In genomic region chr5:26904324-26905041, GRCm38 (mm10) we compare ENCODE assay signal across 8 mouse cellular contexts.
A peak's percentile ranks its signal among the peaks of the same experiment; 100 is the strongest.
DNase-seq lines count a peak whose midpoint lies in the region; ATAC-seq and TF ChIP-seq lines count a peak whose summit lies in the region.

No protein-coding gene starts in this region.

- H3K4me1 ChIP-seq in ES-Bruce4 (ENCODE audit: control insufficient read depth, insufficient read depth, low read length) = peaks cover 2% of the 10 kb centered on the region
- H3K4me1 ChIP-seq in forebrain, embryonic 15.5 days = peaks cover 31% of the 10 kb centered on the region
- H3K4me1 ChIP-seq in hindbrain, embryonic 16.5 days (ENCODE audit: control insufficient read depth, insufficient read depth, low read depth, low read length) = peaks cover 19% of the 10 kb centered on the region
- H3K4me1 ChIP-seq in midbrain, embryonic 16.5 days (ENCODE audit: control insufficient read depth, insufficient read depth, low read length) = peaks cover 16% of the 10 kb centered on the region

- intact Hi-C loops in left cerebral cortex, postnatal 36 days (cut with DNase I) = no loop called here

- peak overlapping the region; percentile 64 for H3K4me2 ChIP-seq in forebrain, embryonic 15.5 days (replicated peaks)
- H3K4me2 ChIP-seq in hindbrain, embryonic 16.5 days (ENCODE audit: low read length) = peak overlapping the region; percentile 69
- H3K4me2 ChIP-seq in midbrain, embryonic 16.5 days (ENCODE audit: low read length) = peak overlapping the region; percentile 61

- no peak for TF ChIP-seq EP300 in ES-Bruce4 (IDR thresholded peaks at IDR 0.05; ENCODE audit: insufficient read depth, low read depth, low read length)

- peak; percentile 93 for ATAC-seq in forebrain, embryonic 15.5 days (replicated peaks)
- ATAC-seq in hindbrain, embryonic 16.5 days = peak; percentile 91
- peak; percentile 90 for ATAC-seq in midbrain, embryonic 16.5 days

- DNase-seq in cerebellum, adult 11 months = peak; percentile 74
- peak; percentile 15 to 44 for DNase-seq in left cerebral cortex, postnatal 36 days (ENCODE audit: low spot score in 2 of 2)
- peak; percentile 36 for DNase-seq in telencephalon, adult 2 months (ENCODE audit: low read depth, low spot score)
- no peak for DNase-seq in Muller cell, postnatal 12 days (ENCODE audit: inconsistent ontology term)

- no peak overlapping the region for H3K27ac ChIP-seq in ES-Bruce4 (ENCODE audit: insufficient read depth, low read length)
- peak overlapping the region; percentile 50 for H3K27ac ChIP-seq in forebrain, embryonic 15.5 days (replicated peaks)
- peak overlapping the region; percentile 68 for H3K27ac ChIP-seq in hindbrain, embryonic 16.5 days (ENCODE audit: low read depth, low read length)
- H3K27ac ChIP-seq in midbrain, embryonic 16.5 days (ENCODE audit: low read length) = peak overlapping the region; percentile 80

- no peaks in the 10 kb centered on the region for H3K9me3 ChIP-seq in ES-Bruce4 (replicated peaks; ENCODE audit: control insufficient read depth, insufficient read depth, low read length, poor library complexity, severe bottlenecking)
- no peaks in the 10 kb centered on the region for H3K9me3 ChIP-seq in forebrain, embryonic 15.5 days
- no peaks in the 10 kb centered on the region for H3K9me3 ChIP-seq in hindbrain, embryonic 16.5 days (ENCODE audit: control insufficient read depth, low read length)
- no peaks in the 10 kb centered on the region for H3K9me3 ChIP-seq in midbrain, embryonic 16.5 days (replicated peaks; ENCODE audit: control insufficient read depth, low read length, poor library complexity, severe bottlenecking)

- peak overlapping the region; percentile 43 for H3K4me3 ChIP-seq in ES-Bruce4 (ENCODE audit: low read depth, low read length)
- H3K4me3 ChIP-seq in forebrain, embryonic 15.5 days = peak overlapping the region; percentile 43
- H3K4me3 ChIP-seq in hindbrain, embryonic 16.5 days (ENCODE audit: low read length) = peak overlapping the region; percentile 44
- peak overlapping the region; percentile 57 for H3K4me3 ChIP-seq in midbrain, embryonic 16.5 days (ENCODE audit: low read depth, low read length)

- no peak for TF ChIP-seq POLR2A in ES-Bruce4 (IDR thresholded peaks at IDR 0.05; ENCODE audit: insufficient read depth, low read length)

- TF ChIP-seq CTCF in ES-Bruce4 (IDR thresholded peaks at IDR 0.05; ENCODE audit: low read depth, low read length) = no peak

- H3K9ac ChIP-seq in ES-Bruce4 (ENCODE audit: low read depth, poor library complexity, severe bottlenecking) = no peak overlapping the region
- peak overlapping the region; percentile 48 for H3K9ac ChIP-seq in forebrain, embryonic 15.5 days (replicated peaks)
- peak overlapping the region; percentile 66 for H3K9ac ChIP-seq in hindbrain, embryonic 16.5 days (ENCODE audit: low read depth, low read length)
- peak overlapping the region; percentile 77 for H3K9ac ChIP-seq in midbrain, embryonic 16.5 days (ENCODE audit: low read depth, low read length)

- under 1% methylated on average over 32 of the region's 32 CpGs for WGBS in forebrain, embryonic 15.5 days
- under 1% methylated on average over 32 of the region's 32 CpGs for WGBS in hindbrain, embryonic 16.5 days
- under 1% methylated on average over 32 of the region's 32 CpGs for WGBS in midbrain, embryonic 16.5 days

- no peaks in the 10 kb centered on the region for H3K36me3 ChIP-seq in ES-Bruce4 (ENCODE audit: control insufficient read depth, insufficient read depth, low read length, poor library complexity, severe bottlenecking)
- H3K36me3 ChIP-seq in forebrain, embryonic 15.5 days = no peaks in the 10 kb centered on the region
- no peaks in the 10 kb centered on the region for H3K36me3 ChIP-seq in hindbrain, embryonic 16.5 days (ENCODE audit: control insufficient read depth, insufficient read depth, low read length)
- H3K36me3 ChIP-seq in midbrain, embryonic 16.5 days (ENCODE audit: control insufficient read depth, insufficient read depth, low read length) = no peaks in the 10 kb centered on the region

- no peaks in the 10 kb centered on the region for H3K27me3 ChIP-seq in ES-Bruce4 (ENCODE audit: control insufficient read depth, insufficient read depth, low read length, poor library complexity, severe bottlenecking)
- H3K27me3 ChIP-seq in forebrain, embryonic 15.5 days = no peaks in the 10 kb centered on the region
- no peaks in the 10 kb centered on the region for H3K27me3 ChIP-seq in hindbrain, embryonic 16.5 days (replicated peaks; ENCODE audit: control insufficient read depth, insufficient read depth, low read length)
- no peaks in the 10 kb centered on the region for H3K27me3 ChIP-seq in midbrain, embryonic 16.5 days (ENCODE audit: control insufficient read depth, insufficient read depth, low read depth, low read length)
